Mouse (Mus musculus) midbrain, embryonic 14.5 days (tissue): ENCODE data around the gene Ush2a. TPM values are rescaled to one million over a fixed set of nuclear protein-coding genes. Genes with fewer than 3 reads are reported as not detected.

Experiments used
- ATAC-seq: fragments of 200-750 bp; cut with Nextera tagmentation; 2 replicates; pipeline ENCODE4 v1.8.0; 2017; ENCODE audit warnings: moderate number of reproducible peaks, moderate library complexity; ENCODE audit not compliant: low FRiP score, low TSS enrichment
- DNase-seq: peaks from one replicate; pipeline ENCODE4 v3.0.0-alpha.2; 2015
- H3K27ac ChIP-seq: fragments of 300-500 bp; sonication (generic); replicated peaks from 2 replicates; pipeline ENCODE4 v1.5.1; 2014; ENCODE audit warnings: mild to moderate bottlenecking, low read depth, low read length, moderate library complexity
- H3K27me3 ChIP-seq: fragments of 300-500 bp; sonication (generic); 2 replicates; pipeline ENCODE4 v1.6.1; 2014; ENCODE audit warnings: low read length, control low read depth, mixed read lengths; ENCODE audit not compliant: control insufficient read depth, insufficient read depth
- H3K36me3 ChIP-seq: fragments of 300-500 bp; sonication (generic); 2 replicates; pipeline ENCODE4 v1.6.1; 2014; ENCODE audit warnings: low read length, control low read depth; ENCODE audit not compliant: control insufficient read depth, insufficient read depth
- H3K4me1 ChIP-seq: fragments of 300-500 bp; sonication (generic); 2 replicates; pipeline ENCODE4 v1.6.1; 2014; ENCODE audit warnings: mild to moderate bottlenecking, antibody characterized with exemption, low read length, control low read depth; ENCODE audit not compliant: control insufficient read depth, insufficient read depth
- H3K4me2 ChIP-seq: fragments of 300-500 bp; sonication (generic); 2 replicates; pipeline ENCODE4 v1.6.1; 2014; ENCODE audit warnings: mild to moderate bottlenecking, low read length, moderate library complexity
- H3K4me3 ChIP-seq: fragments of 300-500 bp; sonication (generic); replicated peaks from 2 replicates; pipeline ENCODE4 v1.5.1; 2014; ENCODE audit warnings: low read depth, low read length
- H3K9ac ChIP-seq: fragments of 300-500 bp; sonication (generic); replicated peaks from 2 replicates; pipeline ENCODE4 v1.6.1; 2014; ENCODE audit warnings: mild to moderate bottlenecking, low read length, moderate library complexity
- H3K9me3 ChIP-seq: fragments of 300-500 bp; sonication (generic); 2 replicates; pipeline ENCODE4 v1.6.1; 2016; ENCODE audit warnings: low read length, control low read depth, mixed read lengths; ENCODE audit not compliant: control insufficient read depth
- WGBS: fragments of 180-500 bp; shearing (Covaris S2); extraction: QIAGEN DNeasy Blood & Tissue Kit; methylation state at CpG from one replicate; pipeline ENCODE4 v1.1.7; 2014; 5-methylcytosine and 5-hydroxymethylcytosine counted together
- polyA plus RNA-seq: library from polyadenylated mRNA; unstranded; fragments of >200 nt; fragmentation: Nextera tagmentation; extraction: Ambion mirVana; gene quantifications from 2 replicates; pipeline ENCODE4 v1.2.1, GENCODE M21; 2014

Gene Ush2a
- polyA plus RNA-seq, 1 experiment from 2014 or later: 0.62 TPM

DNA sequence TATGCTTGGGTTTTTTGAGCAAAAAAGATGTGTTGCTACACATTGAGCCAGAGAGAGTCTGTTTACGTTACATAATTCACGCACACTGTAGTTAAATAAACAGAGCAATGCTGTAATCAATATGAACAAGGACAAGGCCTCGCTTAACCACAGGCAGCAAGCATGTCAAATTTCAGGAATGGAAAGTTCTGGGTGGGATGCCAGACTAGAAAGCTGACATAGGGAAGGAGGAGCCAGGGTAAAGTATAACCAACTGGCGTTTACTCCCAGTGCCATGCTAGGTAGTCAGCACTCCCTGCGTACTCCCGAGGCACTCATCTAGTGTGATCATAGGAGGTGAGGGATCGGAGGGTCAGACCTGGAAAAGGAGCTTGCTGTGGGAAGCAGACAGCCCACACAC, 553.2 kb downstream of the Ush2a start:
- 90% methylated on average over 7 of the region's 7 CpGs for WGBS
- H3K9ac ChIP-seq: no peak overlapping the region

DNA sequence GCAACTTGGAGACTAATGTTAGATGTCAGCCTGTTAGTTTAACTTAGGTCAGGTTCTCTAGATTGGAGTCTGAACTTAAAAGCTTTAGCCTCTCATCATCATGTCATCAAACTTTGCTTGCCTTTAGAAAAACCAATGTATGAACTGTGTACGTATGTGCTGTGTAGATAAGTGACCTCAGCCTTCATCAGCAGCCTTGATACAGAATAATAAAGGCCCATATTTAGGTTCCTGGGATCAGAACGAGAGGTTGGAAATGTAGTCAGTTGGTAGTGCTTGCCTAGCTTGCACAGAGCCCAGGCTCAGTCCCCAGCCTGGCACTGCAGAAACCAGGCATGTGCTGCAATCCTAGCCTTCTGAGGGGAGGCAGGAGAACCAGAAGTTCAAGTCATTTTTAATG, 562.4 kb downstream of the Ush2a start:
- no peak for DNase-seq
- Histone ChIP-seq H3K27me3 (no peaks in the 10 kb centered on the region), H3K4me3 (no peak overlapping the region), H3K9ac (no peak overlapping the region), H3K4me2 (no peak overlapping the region), H3K4me1 (no peaks in the 10 kb centered on the region), H3K9me3 (no peaks in the 10 kb centered on the region), H3K27ac (no peak overlapping the region), H3K36me3 (no peaks in the 10 kb centered on the region)
- no peak for ATAC-seq
- 91% methylated on average over 2 of the region's 2 CpGs for WGBS

More for the DNA sequence above, 553.2 kb downstream of the Ush2a start:
- no peaks in the 10 kb centered on the region for H3K9me3 ChIP-seq
- H3K36me3 ChIP-seq: no peaks in the 10 kb centered on the region
- no peak for DNase-seq
- no peak overlapping the region for H3K4me2 ChIP-seq
- H3K27me3 ChIP-seq: no peaks in the 10 kb centered on the region
- H3K27ac ChIP-seq: no peak overlapping the region
- no peak for ATAC-seq
- H3K4me1 ChIP-seq: no peaks in the 10 kb centered on the region
- H3K4me3 ChIP-seq: no peak overlapping the region

DNA sequence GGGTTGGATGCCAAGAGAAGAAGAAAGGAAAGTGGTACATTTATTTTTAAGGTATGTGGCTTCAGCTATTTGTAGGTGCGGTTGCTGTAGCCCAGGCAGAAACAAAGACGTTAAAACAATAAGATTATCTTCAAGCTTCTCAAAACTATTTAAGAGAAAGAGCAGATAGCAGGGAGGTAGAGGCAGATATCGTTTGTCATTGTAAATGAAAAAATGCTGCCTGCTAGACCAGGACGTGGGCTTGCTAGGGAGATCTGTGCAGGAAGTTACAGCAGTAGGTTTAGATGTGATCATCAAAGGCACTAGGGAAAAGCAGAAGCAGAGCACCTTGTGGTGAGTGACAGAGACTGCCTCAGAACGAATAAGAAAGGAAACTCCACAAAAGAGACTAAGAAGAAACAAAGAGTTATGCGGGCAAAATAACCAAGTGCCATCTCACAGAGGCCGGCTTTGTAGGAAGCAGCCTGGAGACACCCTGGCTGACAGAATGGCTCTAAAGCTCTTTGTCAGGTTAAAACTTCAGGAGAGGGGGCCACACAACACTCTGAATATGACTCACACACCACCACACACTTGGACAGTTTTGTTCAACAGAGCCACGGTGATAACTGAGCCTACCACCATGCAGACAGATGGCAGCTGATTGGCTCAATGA, 563.2 kb downstream of the Ush2a start:
- ATAC-seq (no peak), DNase-seq (no peak)
- Histone ChIP-seq H3K4me1 (no peaks in the 10 kb centered on the region), H3K27ac (no peak overlapping the region), H3K9me3 (no peaks in the 10 kb centered on the region), H3K4me2 (no peak overlapping the region), H3K4me3 (no peak overlapping the region), H3K27me3 (no peaks in the 10 kb centered on the region), H3K9ac (no peak overlapping the region), H3K36me3 (no peaks in the 10 kb centered on the region)
- WGBS: 75% methylated on average over 8 of the region's 8 CpGs

DNA sequence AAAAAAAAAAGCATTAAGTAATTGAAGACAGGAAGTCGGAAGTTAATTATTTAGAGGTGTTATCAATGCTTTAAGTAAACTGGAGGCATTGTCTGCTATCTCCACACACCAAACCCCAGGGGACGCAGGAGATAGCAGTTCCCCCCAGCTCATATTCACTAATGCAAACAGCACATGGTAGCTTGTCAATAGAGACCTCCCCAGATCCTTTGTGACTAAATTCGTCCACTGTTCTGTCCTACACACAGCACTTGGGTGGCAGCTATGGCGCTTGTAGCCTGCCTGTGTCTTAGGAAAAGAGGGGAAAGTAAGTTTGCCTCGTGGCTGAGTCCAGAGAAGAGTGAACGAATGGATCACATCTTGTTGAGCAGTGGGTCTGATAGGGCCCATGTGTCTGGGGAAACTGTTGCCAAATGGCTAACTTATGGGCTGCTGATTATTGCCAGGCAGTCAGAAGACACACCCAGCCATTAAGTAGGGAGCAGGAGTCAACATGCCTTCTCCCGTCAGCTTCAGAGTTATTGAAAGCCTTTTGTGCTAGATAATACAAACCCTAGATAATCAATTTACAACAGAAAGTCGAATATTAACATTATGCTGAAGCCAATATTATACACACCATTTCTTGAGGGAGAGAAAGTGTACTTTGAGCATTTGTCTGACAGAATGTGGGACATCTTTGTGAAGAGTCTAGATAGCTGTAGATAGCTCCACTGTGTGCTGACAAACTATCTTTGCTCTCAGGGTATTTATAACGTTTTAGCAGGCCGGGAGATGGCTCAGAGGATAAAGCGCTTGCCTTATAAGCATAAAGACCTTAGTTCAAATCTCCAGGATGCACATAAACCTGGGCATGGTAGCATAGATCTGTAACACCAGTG, 568.9 kb downstream of the Ush2a start:
- no peaks in the 10 kb centered on the region for H3K27me3 ChIP-seq
- ATAC-seq: no peak
- no peaks in the 10 kb centered on the region for H3K9me3 ChIP-seq
- H3K27ac ChIP-seq: no peak overlapping the region
- DNase-seq: no peak
- no peak overlapping the region for H3K9ac ChIP-seq
- H3K4me3 ChIP-seq: no peak overlapping the region
- no peaks in the 10 kb centered on the region for H3K36me3 ChIP-seq
- WGBS: 68% methylated on average over 11 of the region's 11 CpGs
- peaks cover 4% of the 10 kb centered on the region; the same call in 1 of the 2 replicates for H3K4me1 ChIP-seq
- no peak overlapping the region for H3K4me2 ChIP-seq

DNA sequence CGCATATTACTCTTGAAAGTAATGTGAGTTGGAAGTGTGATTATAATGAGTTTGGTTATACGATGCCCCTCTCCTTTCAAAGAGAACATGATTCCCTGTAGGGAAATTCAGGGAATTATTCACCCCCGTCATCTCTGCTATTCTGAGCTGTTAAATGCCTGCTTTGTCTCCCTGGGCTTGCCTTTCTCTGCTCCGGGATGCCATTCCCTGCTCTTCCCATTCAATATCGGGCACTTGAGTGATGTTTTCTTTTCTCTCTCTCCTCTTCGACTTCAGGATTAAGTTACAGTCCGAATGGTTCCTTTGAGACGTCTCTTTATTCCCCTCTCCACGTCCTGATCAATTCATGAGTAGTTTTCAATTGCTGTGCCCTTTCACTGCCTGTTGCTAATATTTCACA, 572.1 kb downstream of the Ush2a start:
- Histone ChIP-seq H3K27me3 (no peaks in the 10 kb centered on the region), H3K4me1 (peaks cover 4% of the 10 kb centered on the region; the same call in 1 of the 2 replicates), H3K9ac (no peak overlapping the region), H3K9me3 (no peaks in the 10 kb centered on the region), H3K27ac (no peak overlapping the region), H3K36me3 (no peaks in the 10 kb centered on the region), H3K4me3 (no peak overlapping the region), H3K4me2 (no peak overlapping the region)
- WGBS: 3% methylated on average over 9 of the region's 9 CpGs
- ATAC-seq: no peak
- peak; percentile 34 for DNase-seq

DNA sequence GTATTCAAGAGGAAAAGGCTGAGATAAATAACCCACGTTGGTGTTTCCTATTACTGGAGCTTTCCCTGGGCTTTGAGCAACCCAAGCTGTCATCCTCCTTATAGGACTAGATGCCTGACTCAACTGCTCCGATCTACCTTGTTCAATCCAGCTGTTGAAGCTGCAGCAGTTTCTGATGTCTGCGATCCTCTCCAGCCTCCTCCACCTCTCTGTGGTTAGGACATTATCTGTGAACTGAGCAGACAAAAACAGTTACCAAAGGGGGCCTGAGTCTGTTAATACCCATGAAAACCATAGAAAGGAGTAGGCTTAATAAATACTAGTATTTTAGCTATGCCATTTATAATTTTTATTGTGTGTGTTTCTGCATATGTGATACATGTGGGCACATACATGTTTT, 572.9 kb downstream of the Ush2a start:
- 72% methylated on average over 3 of the region's 3 CpGs for WGBS
- H3K4me1 ChIP-seq: peaks cover 4% of the 10 kb centered on the region; the same call in 1 of the 2 replicates

DNA sequence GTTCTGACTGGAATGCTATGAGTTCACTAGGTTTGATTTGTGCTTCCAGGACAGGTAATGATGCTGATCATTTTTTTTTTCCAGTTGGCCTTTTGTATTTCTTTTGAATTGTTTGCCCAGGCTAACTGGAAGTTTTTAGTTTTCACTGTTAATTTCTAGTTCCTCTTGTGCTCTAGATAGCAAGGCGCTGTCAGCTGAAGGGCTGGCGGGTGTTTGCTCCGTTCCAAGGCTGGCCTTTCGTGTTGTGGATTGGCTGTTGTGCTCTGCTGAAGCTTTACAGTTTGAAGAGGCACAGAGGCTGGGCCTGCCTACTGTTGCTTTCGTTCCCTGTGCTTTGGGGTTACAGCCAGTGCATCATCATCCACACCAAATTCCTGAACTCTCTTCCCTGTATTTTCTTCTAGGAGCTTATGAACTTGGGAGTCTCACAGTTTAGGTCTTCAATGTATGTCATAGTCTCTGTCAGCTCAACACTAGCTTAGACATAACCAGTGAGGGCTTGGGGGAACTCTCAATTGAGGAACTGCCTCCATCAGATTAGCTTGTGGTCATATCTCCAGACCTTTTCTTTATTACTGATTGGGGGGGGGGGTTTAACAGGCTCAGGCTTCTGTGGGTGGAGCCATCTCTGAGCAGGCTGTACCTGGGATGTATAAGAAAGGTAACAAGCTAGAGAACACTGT, 575.9 kb downstream of the Ush2a start:
- peaks cover 4% of the 10 kb centered on the region; the same call in 1 of the 2 replicates for H3K4me1 ChIP-seq
- no peak overlapping the region for H3K9ac ChIP-seq
- no peaks in the 10 kb centered on the region for H3K9me3 ChIP-seq
- no peak overlapping the region for H3K27ac ChIP-seq
- H3K36me3 ChIP-seq: no peaks in the 10 kb centered on the region
- WGBS: 90% methylated on average over 5 of the region's 5 CpGs
- DNase-seq: no peak
- H3K4me2 ChIP-seq: no peak overlapping the region
- H3K4me3 ChIP-seq: no peak overlapping the region
- no peaks in the 10 kb centered on the region for H3K27me3 ChIP-seq
- ATAC-seq: no peak

More for the DNA sequence above, 572.9 kb downstream of the Ush2a start:
- H3K9me3 ChIP-seq: no peaks in the 10 kb centered on the region
- H3K27me3 ChIP-seq: no peaks in the 10 kb centered on the region
- H3K4me2 ChIP-seq: no peak overlapping the region
- no peaks in the 10 kb centered on the region for H3K36me3 ChIP-seq
- H3K4me3 ChIP-seq: no peak overlapping the region
- no peak overlapping the region for H3K27ac ChIP-seq
- H3K9ac ChIP-seq: no peak overlapping the region
- no peak for DNase-seq
- ATAC-seq: no peak

DNA sequence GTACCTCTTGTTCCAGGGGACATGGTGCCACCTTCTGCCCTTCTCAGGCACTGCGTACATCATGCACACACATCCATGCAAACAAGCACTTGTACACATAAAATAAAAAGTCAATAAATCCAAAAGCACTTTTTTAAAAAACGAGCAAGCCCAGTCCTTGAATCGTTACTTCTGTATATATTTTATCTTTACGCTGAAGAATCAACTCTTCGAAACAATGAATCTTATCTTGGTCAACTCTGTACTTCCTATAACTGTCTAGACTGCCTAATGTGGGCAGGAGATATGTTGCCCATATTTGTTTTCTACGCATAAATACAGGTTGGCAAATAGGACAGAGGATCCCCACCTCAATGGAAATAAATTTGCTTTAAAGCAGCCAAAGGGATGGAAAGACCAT, 585.4 kb downstream of the Ush2a start:
- H3K4me3 ChIP-seq: no peak overlapping the region
- 94% methylated on average over 6 of the region's 6 CpGs for WGBS
- DNase-seq: no peak
- no peaks in the 10 kb centered on the region for H3K9me3 ChIP-seq
- H3K4me1 ChIP-seq: no peaks in the 10 kb centered on the region
- no peak overlapping the region for H3K4me2 ChIP-seq
- no peaks in the 10 kb centered on the region for H3K36me3 ChIP-seq
- no peak overlapping the region for H3K27ac ChIP-seq
- H3K27me3 ChIP-seq: no peaks in the 10 kb centered on the region
- H3K9ac ChIP-seq: no peak overlapping the region
- ATAC-seq: no peak
